Mouse (Mus musculus): ENCODE data around the gene Ang5. TPM values are rescaled to one million over a fixed set of nuclear protein-coding genes. Genes with fewer than 3 reads are reported as not detected.
"Not testable (repeated sequence)": the region's sequence is repeated elsewhere in the genome, so short reads cannot be mapped to it uniquely, and the experiment has no call there.

The Ang5 gene
- polyA plus RNA-seq (2015; fragmentation: Nextera tagmentation; extraction: Ambion mirVana): not detected in 2 replicates

GRCm38 (mm10) chr14:43956769-43957168, at the start of gene Ang5:
Gene Ang5, plus strand, starts transcription at chr14:43957069.
- no CpG with 5 or more reads among the region's 2 CpGs for WGBS (ENCODE audit: insufficient replicate concordance)
- H3K27ac ChIP-seq (replicated peaks); H3K27me3 ChIP-seq; H3K4me3 ChIP-seq (replicated peaks); H3K9ac ChIP-seq; H3K36me3 ChIP-seq (replicated peaks); ATAC-seq (ENCODE audit: insufficient read depth); H3K4me1 ChIP-seq (replicated peaks); H3K9me3 ChIP-seq (replicated peaks); H3K4me2 ChIP-seq: not testable (repeated sequence)

DNA sequence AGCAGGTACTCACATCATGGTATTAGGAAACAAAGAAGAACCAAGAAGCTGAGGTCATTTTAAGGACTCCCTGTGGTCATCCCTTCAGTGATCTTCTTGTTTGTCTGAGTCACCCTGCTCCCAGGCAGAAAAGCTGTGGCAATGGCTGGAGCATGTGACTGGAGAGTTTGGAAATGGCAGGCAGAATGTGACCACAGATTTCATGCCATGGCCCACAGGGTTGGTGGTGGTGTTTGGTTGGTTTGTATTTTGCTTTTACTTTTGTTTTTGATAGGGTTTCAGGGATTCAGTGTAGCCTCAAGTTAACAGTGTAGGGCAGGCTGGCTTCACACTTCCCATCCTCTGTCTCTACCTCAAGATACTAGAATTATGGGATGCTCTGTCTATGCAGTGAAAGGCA, 38.7 kb upstream of the Ang5 start:
- H3K9me3 ChIP-seq (replicated peaks); H3K9ac ChIP-seq; H3K4me1 ChIP-seq (replicated peaks); H3K27ac ChIP-seq (replicated peaks); ATAC-seq (ENCODE audit: insufficient read depth); H3K4me2 ChIP-seq; H3K4me3 ChIP-seq (replicated peaks); H3K36me3 ChIP-seq (replicated peaks); H3K27me3 ChIP-seq: not testable (repeated sequence)

DNA sequence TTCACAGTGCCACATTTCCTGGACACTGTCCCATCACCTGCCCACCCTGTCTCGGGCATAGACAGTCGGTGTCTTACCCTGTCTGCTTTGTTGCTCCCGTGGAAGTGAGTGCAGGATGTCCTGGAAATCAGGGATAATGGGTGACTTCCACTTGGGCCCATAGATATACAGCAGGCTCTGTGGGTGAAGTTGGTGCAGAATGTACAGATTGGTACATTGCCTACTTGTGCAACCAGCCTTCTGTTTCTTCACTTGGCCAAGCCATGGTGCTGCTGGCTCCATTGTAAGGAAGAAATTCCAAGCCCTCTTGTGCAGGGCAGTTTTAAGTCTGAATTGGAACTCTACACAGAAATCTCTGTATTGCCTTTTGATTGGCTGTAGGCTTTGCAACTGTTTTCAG, 33.4 kb upstream of the Ang5 start, which contains the start of gene Ear10:
Ear10 (minus strand) TSS at position 101 of the 400 bp plus-strand sequence.
- not testable (repeated sequence) for H3K4me1 ChIP-seq (replicated peaks); H3K27me3 ChIP-seq; H3K9me3 ChIP-seq (replicated peaks); H3K36me3 ChIP-seq (replicated peaks); H3K27ac ChIP-seq (replicated peaks); ATAC-seq (ENCODE audit: insufficient read depth); H3K4me3 ChIP-seq (replicated peaks); H3K9ac ChIP-seq; H3K4me2 ChIP-seq
- 57% methylated on average over 3 of the region's 3 CpGs for WGBS (ENCODE audit: insufficient replicate concordance)

DNA sequence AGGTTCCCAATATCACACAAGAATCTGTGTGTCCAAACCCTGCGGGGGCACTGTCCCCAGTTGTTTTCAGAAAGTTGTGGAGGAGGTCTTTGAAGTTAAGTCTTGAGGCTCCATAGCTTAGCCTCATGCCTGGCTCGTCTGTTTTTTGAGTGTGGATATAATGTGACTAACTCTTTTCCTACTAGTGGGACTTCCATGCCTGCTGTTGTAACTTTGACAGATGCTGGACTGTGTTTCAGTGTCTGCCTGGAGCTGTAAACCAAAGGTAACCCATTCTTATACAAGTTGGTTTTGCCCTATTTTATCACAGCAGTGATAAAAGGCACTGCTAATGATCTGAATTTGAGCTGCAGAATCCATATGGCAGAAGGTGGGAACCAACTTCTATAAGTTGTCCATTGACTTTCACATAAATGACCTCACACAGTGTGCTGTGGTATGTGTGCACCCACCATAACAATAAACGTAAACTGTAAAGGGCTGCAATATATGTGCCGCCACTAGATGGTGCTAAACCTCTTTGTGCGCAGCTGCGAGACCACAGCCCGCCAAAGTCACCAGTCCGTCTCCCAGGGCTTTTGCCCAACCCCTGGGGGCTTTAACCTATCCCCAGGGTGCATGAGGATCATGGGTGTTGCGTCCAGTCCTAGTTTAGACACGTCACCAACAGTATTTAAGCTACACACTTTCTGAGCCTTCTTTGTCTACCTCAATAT, 32.0 kb upstream of the Ang5 start, which contains the start of gene Gm8113:
Gm8113 (plus strand) TSS at position 703 of the 716 bp plus-strand sequence.
- H3K9ac ChIP-seq: peak within 1 kb of the TSS; percentile 51
- peak within 1 kb of the TSS; percentile 72 for H3K4me2 ChIP-seq
- not testable (repeated sequence) for H3K36me3 ChIP-seq (replicated peaks); H3K9me3 ChIP-seq (replicated peaks); H3K27me3 ChIP-seq; H3K4me1 ChIP-seq (replicated peaks)
- peak within 1 kb of the TSS; percentile 60 for H3K4me3 ChIP-seq (replicated peaks)
- 8% methylated on average over 10 of the region's 10 CpGs for WGBS (ENCODE audit: insufficient replicate concordance)
- peak within 1 kb of the TSS; percentile 66 for H3K27ac ChIP-seq (replicated peaks)
- peak; percentile 84 for ATAC-seq (ENCODE audit: insufficient read depth)

DNA sequence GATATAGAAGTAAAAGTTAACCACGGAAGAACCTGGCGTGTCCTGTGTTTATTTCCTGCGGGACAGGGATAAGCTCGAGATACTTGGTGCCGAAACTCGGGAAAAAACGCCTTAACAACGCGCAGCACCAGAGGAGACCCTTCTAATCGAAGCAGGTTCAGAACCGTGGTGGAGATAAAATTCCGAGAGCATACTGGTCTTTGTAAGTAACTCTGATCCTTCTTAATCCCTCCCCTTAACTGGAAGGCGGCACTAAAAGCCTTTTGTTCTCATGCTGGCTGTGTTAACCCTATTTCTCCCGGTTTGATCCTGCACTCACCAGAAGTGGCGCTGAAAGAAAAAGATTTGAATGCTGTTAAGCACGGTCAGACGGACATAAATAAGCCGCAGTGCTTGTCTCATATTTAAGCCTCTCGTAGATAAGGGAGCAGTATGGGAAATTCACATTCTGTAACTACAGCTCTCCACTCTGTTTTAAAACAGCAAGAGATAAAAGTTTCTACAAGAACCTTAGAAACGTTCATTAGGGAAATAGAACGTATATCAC, 31.4 kb upstream of the Ang5 start:
- 7% methylated on average over 21 of the region's 21 CpGs for WGBS (ENCODE audit: insufficient replicate concordance)
- ATAC-seq (ENCODE audit: insufficient read depth): peak; percentile 58; the same call in 1 of the 2 replicates
- not testable (repeated sequence) for H3K9me3 ChIP-seq (replicated peaks); H3K4me1 ChIP-seq (replicated peaks); H3K36me3 ChIP-seq (replicated peaks); H3K27me3 ChIP-seq
- H3K4me2 ChIP-seq: peak overlapping the region; percentile 72
- peak overlapping the region; percentile 51 for H3K9ac ChIP-seq
- peak overlapping the region; percentile 66 for H3K27ac ChIP-seq (replicated peaks)
- H3K4me3 ChIP-seq (replicated peaks): peak overlapping the region; percentile 60

- H3K36me3 ChIP-seq (replicated peaks); H3K4me2 ChIP-seq; ATAC-seq (ENCODE audit: insufficient read depth); H3K27me3 ChIP-seq; H3K4me3 ChIP-seq (replicated peaks); H3K9me3 ChIP-seq (replicated peaks); H3K9ac ChIP-seq; H3K27ac ChIP-seq (replicated peaks): not testable (repeated sequence)
- peaks cover 15% of the 10 kb centered on the region for H3K4me1 ChIP-seq (replicated peaks)
- WGBS (ENCODE audit: insufficient replicate concordance): 10% methylated on average over 8 of the region's 8 CpGs
Measured at GRCm38 (mm10) chr14:43932991-43933390, 23.9 kb upstream of the Ang5 start.

DNA sequence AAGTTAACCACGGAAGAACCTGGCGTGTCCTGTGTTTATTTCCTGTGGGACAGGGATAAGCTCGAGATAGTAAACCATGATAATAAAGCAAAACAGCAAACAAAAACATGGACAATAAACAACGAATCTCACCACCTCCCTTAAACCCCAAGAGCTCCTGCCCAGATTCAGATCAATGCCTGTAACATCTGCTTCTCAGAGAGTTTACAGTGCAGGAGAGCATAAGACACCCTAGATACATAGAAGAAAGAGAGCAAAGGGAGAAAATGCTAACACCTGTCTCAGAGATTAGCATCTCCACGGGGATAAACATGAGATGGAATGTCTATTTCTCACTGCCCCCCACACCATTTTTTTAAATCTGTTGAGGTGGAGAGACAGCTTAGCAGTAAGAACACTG, 23.5 kb upstream of the Ang5 start:
- not testable (repeated sequence) for H3K9ac ChIP-seq; H3K4me2 ChIP-seq; H3K27ac ChIP-seq (replicated peaks); ATAC-seq (ENCODE audit: insufficient read depth); H3K27me3 ChIP-seq; H3K4me3 ChIP-seq (replicated peaks); H3K36me3 ChIP-seq (replicated peaks); H3K9me3 ChIP-seq (replicated peaks)
- 43% methylated on average over 5 of the region's 5 CpGs for WGBS (ENCODE audit: insufficient replicate concordance)
- H3K4me1 ChIP-seq (replicated peaks): peaks cover 15% of the 10 kb centered on the region

- H3K36me3 ChIP-seq (replicated peaks); H3K9ac ChIP-seq; H3K27me3 ChIP-seq; H3K4me1 ChIP-seq (replicated peaks); H3K27ac ChIP-seq (replicated peaks); H3K9me3 ChIP-seq (replicated peaks); ATAC-seq (ENCODE audit: insufficient read depth); H3K4me3 ChIP-seq (replicated peaks); H3K4me2 ChIP-seq: not testable (repeated sequence)
- 2% methylated on average over 2 of the region's 2 CpGs for WGBS (ENCODE audit: insufficient replicate concordance)
Measured at GRCm38 (mm10) chr14:43953382-43953781, 3.5 kb upstream of the Ang5 start.

DNA sequence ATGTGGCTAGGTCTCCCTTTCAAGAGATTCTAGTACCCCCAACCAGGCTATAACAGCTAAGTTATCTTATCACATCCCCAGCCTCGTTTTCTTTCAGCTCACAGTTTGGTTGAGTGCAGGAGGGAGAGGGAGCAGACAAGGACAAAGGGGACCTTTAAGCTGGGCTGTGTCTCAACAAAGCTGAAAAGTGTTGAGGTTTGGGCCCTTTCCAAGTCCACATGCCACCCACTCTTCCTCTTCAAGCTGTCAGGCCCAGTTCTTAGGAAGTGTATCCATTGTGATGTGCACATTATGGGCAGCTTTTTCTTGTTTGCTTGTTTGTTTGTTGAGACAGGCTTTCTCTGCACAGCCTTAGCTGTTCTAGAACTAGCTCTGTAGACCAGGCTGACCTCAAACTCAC, 1.8 kb upstream of the Ang5 start:
- H3K4me2 ChIP-seq; ATAC-seq (ENCODE audit: insufficient read depth); H3K4me1 ChIP-seq (replicated peaks); H3K9me3 ChIP-seq (replicated peaks); H3K36me3 ChIP-seq (replicated peaks); H3K4me3 ChIP-seq (replicated peaks); H3K9ac ChIP-seq; H3K27me3 ChIP-seq; H3K27ac ChIP-seq (replicated peaks): not testable (repeated sequence)
- WGBS (ENCODE audit: insufficient replicate concordance): no CpG with 5 or more reads among the region's 1 CpGs

DNA sequence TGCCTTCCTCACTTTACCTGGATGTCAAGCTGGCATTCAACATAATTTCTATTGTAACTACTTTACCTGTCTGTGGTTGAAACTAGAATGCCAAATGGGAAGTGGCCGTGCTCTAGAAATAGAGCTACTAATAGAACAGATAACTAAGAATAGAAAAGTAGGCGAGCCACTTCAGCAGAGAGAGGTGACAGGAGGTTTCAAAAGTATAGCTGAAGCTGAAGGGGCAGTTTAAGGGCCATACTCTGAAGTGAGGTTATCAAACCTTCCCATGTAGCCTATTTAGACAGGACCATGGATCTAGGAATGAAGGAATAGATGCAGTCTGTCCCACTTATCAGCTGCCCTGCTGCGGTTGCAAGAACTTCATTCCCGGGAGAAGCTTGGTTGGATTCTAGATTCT, 26.6 kb downstream of the Ang5 start:
- ATAC-seq (ENCODE audit: insufficient read depth): no peak
- H3K27me3 ChIP-seq: no peaks in the 10 kb centered on the region
- 42% methylated on average over 4 of the region's 4 CpGs for WGBS (ENCODE audit: insufficient replicate concordance)
- no peaks in the 10 kb centered on the region for H3K36me3 ChIP-seq (replicated peaks)
- H3K4me3 ChIP-seq (replicated peaks): no peak overlapping the region
- no peak overlapping the region for H3K9ac ChIP-seq
- no peak overlapping the region for H3K4me2 ChIP-seq
- H3K4me1 ChIP-seq (replicated peaks): peaks cover 18% of the 10 kb centered on the region
- H3K9me3 ChIP-seq (replicated peaks): no peaks in the 10 kb centered on the region
- no peak overlapping the region for H3K27ac ChIP-seq (replicated peaks)

GRCm38 (mm10) chr14:43983897-43984296, 27.0 kb downstream of the Ang5 start:
- H3K27me3 ChIP-seq: no peaks in the 10 kb centered on the region
- H3K4me3 ChIP-seq (replicated peaks): no peak overlapping the region
- H3K4me2 ChIP-seq: no peak overlapping the region
- H3K9ac ChIP-seq: no peak overlapping the region
- no peak overlapping the region for H3K27ac ChIP-seq (replicated peaks)
- peaks cover 18% of the 10 kb centered on the region for H3K4me1 ChIP-seq (replicated peaks)
- no peaks in the 10 kb centered on the region for H3K9me3 ChIP-seq (replicated peaks)
- 2% methylated on average over 4 of the region's 4 CpGs for WGBS (ENCODE audit: insufficient replicate concordance)
- ATAC-seq (ENCODE audit: insufficient read depth): peak; percentile 67
- no peaks in the 10 kb centered on the region for H3K36me3 ChIP-seq (replicated peaks)

GRCm38 (mm10) chr14:43986147-43986546, 29.3 kb downstream of the Ang5 start:
- no peak overlapping the region for H3K27ac ChIP-seq (replicated peaks)
- H3K4me3 ChIP-seq (replicated peaks): no peak overlapping the region
- no peaks in the 10 kb centered on the region for H3K9me3 ChIP-seq (replicated peaks)
- H3K27me3 ChIP-seq: no peaks in the 10 kb centered on the region
- WGBS (ENCODE audit: insufficient replicate concordance): 73% methylated on average over 2 of the region's 2 CpGs
- no peaks in the 10 kb centered on the region for H3K36me3 ChIP-seq (replicated peaks)
- no peak overlapping the region for H3K4me2 ChIP-seq
- H3K4me1 ChIP-seq (replicated peaks): peaks cover 18% of the 10 kb centered on the region
- no peak overlapping the region for H3K9ac ChIP-seq
- no peak for ATAC-seq (ENCODE audit: insufficient read depth)
